Mouse (Mus musculus): ENCODE measurements at regions not wholly inside any gene's neighbourhood (a gene's known extent, or its start where the extent isn't known, plus 50 kb on each side); places are given as distances from the start of the nearest gene placed in this dataset.
"Not testable (repeated sequence)": the region's sequence is repeated elsewhere in the genome, so short reads cannot be mapped to it uniquely, and the experiment has no call there.

DNA sequence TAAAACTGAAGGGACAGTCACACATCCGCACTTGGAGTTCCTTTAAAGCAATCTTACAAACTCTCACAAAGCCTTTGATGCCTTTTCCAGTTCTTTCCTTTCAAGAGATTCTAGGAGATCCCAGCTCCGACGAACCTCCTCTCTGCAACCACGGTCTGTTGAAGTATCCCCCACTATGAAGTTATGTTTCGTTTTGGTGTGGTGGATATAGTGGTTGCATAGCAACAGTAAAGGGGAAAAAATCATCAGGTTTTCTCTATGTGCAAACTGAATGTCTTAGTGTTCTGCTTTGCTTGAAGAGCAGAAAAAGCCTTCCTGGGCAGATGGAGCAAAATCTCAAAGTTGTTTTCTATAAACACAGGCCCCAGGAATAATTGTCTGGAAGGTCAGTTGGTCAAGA is 147.4 kb upstream of the Dlgap1 start:
- no peak for TF ChIP-seq CTCF (IDR thresholded peaks at IDR 0.05)
- H3K27me3 ChIP-seq = no peaks in the 10 kb centered on the region
- ChIA-PET POLR2A (no interaction called here), CTCF (no interaction called here)
- ATAC-seq (no peak), DNase-seq (ENCODE audit: low read depth, low spot score) (no peak)
- in situ Hi-C loops (cut with MboI; ENCODE audit: low pct_unique_long_range_greater_than_20kb) = no loop called here

DNA sequence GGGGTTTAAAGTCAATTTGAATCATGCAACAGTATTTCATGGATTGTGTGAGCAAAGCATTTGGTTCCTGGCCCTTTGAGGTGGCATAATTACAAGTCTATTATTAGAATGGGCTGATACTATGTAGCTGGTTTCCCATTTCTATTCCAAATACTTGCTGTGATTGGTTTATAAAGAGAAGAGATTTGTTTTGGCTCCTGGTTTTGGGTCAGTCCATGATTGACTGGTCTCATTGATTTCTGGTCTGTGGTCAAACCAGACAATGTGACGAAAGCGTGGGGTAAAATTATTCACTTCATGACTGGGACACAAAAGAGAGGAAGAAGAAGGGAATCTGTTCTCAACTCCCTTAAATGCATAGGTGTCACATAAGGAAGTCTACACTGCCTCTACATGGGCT is 147.0 kb upstream of the Dlgap1 start:
- no peak for ATAC-seq
- TF ChIP-seq CTCF (IDR thresholded peaks at IDR 0.05) = no peak
- ChIA-PET POLR2A (no interaction called here), CTCF (no interaction called here)
- in situ Hi-C loops (cut with MboI; ENCODE audit: low pct_unique_long_range_greater_than_20kb) = no loop called here
- no peak for DNase-seq (ENCODE audit: low read depth, low spot score)
- no peaks in the 10 kb centered on the region for H3K27me3 ChIP-seq

DNA sequence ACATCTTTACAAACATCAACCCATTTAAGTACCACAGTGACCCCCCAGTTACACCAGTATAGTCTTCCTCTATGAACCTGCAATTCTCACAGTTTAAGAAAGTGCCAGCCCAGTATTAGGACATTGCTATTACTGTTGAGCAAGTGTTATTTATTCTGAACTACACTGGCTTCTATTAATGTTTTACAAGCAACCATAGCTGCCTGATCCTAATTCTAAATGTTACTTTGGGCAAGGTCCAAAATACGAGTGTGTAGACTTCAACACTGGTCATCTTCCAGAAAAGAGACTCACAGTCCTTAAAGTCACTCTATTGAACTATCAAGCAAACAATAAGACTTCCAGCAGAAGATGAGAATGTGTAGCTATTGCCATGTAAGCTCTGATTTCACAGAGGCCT is 146.0 kb upstream of the Dlgap1 start:
- in situ Hi-C loops (cut with MboI; ENCODE audit: low pct_unique_long_range_greater_than_20kb) = no loop called here
- no peak for ATAC-seq
- TF ChIP-seq CTCF (IDR thresholded peaks at IDR 0.05) = no peak
- no peak for DNase-seq (ENCODE audit: low read depth, low spot score)
- ChIA-PET POLR2A (no interaction called here), CTCF (interaction anchor here (0.9 kb wide), 1 partner anchor 49 kb away, joined by 3 read pairs; no protein-coding TSS in a partner anchor)
- H3K27me3 ChIP-seq = no peaks in the 10 kb centered on the region

DNA sequence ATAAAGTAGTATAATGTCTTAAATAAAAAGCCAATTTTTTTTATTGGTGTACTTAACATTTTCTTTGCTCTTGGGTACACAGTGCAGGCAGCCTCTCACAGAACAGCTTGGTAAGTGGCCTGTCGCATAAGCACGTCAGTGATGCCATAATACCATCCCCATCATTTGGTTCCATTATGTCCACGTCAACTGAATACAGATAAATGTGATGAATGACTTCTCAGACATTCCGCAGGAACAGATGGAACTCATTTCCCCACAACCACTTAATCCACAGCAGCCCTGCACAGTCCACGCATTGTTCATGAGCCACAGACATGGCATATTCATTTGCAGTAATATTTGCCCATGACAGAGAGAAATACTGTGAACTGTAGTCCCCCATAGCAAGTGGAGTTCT is 127.6 kb upstream of the Dlgap1 start:
- ATAC-seq = no peak
- no peaks in the 10 kb centered on the region for H3K27me3 ChIP-seq
- no peak for DNase-seq (ENCODE audit: low read depth, low spot score)
- POLR2A ChIA-PET = no interaction called here
- no peak for TF ChIP-seq CTCF (IDR thresholded peaks at IDR 0.05)
- in situ Hi-C loops (cut with MboI; ENCODE audit: low pct_unique_long_range_greater_than_20kb) = no loop called here
- CTCF ChIA-PET = no interaction called here

DNA sequence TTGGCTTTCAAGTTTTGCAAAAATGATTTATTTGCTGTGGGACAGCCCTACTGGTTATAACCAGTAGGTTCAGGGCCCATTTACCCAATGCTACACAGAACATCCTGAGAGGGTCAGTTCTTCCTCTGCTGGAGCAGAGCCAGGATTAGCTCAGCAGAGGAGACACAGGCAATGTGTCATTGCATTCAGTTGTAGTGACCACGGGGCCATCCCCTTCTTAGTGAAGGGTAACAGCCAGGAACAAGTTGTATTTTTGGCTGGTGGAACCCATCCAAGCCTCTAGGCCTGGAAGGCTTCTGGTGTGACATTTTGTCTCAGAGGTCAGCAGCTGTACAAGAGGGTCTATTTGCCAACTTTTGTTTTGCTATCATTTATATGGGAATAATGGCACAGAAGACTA is 120.6 kb upstream of the Dlgap1 start:
- DNase-seq (ENCODE audit: low read depth, low spot score) = no peak
- ChIA-PET POLR2A (no interaction called here), CTCF (no interaction called here)
- in situ Hi-C loops (cut with MboI; ENCODE audit: low pct_unique_long_range_greater_than_20kb) = no loop called here
- no peaks in the 10 kb centered on the region for H3K27me3 ChIP-seq
- ATAC-seq = no peak
- TF ChIP-seq CTCF (IDR thresholded peaks at IDR 0.05) = no peak

DNA sequence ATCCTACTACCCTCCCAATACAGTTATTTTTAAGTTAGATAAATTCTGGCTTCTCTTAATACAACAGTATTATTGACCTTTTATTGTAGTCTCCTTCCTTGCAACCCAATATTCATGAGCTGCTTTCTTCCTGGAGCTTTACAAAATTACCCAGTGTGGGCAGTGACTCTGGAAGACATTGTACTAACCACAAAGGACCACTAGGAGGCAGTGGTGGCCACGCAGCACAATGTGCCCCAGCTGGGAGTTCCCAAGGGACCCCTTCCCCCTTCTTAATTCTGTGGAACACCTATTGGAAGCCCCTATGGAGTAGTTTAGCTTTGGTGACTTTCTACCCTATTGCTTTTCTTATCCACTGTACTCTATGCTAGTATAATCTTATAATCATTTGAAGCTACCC is 118.8 kb upstream of the Dlgap1 start:
- ChIA-PET POLR2A (no interaction called here), CTCF (no interaction called here)
- in situ Hi-C loops (cut with MboI; ENCODE audit: low pct_unique_long_range_greater_than_20kb) = no loop called here
- ATAC-seq = no peak
- DNase-seq (ENCODE audit: low read depth, low spot score) = no peak
- no peaks in the 10 kb centered on the region for H3K27me3 ChIP-seq
- TF ChIP-seq CTCF (IDR thresholded peaks at IDR 0.05) = peak; percentile 9

DNA sequence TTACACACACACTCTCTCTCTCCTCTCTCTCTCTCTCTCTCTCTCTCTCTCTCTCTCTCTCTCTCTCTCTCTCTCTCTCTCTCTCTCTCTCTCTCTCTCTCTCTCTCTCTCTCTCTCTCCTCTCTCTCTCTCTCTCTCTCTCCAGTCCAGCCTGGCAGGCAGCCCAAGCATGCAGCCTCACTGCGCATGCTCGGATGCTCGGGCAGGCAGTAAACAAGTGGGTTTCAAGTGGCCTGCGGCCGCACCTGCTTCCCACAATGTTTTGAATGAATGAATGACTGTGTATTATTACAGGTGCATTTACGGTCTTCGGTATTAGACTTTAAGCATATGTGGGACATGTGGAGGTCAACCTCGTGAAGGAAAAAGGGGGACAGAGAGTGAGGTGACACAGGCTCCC is 88.9 kb upstream of the Dlgap1 start:
- CTCF ChIA-PET; POLR2A ChIA-PET; H3K27me3 ChIP-seq; ATAC-seq; in situ Hi-C loops (cut with MboI; ENCODE audit: low pct_unique_long_range_greater_than_20kb); DNase-seq (ENCODE audit: low read depth, low spot score): not testable (repeated sequence)

DNA sequence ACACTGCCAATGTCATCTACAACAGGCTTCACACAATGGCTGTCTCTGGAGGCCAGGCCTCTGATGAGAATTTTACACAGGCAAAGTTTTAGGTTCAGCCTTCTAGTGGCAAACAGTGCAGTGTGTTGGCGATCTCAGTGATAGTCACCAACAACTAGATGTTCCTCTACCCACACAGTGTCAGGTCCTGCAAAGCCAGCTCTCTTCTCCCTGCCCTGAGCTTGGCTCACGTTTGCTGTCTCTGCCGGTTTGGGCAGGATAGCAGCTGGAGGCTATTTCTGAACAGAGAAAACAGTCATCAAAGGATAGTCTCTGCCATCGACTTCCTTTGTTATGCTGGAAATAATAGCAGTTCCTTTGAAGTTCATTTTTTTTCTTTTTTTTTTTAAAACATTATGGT is 74.9 kb upstream of the Dlgap1 start:
- ATAC-seq (no peak), DNase-seq (ENCODE audit: low read depth, low spot score) (no peak)
- in situ Hi-C loops (cut with MboI; ENCODE audit: low pct_unique_long_range_greater_than_20kb) = no loop called here
- ChIA-PET CTCF (no interaction called here), POLR2A (no interaction called here)
- TF ChIP-seq CTCF (IDR thresholded peaks at IDR 0.05) = no peak
- no peaks in the 10 kb centered on the region for H3K27me3 ChIP-seq
